Mouse (Mus musculus): ENCODE results near the gene Lmx1b.

DNA sequence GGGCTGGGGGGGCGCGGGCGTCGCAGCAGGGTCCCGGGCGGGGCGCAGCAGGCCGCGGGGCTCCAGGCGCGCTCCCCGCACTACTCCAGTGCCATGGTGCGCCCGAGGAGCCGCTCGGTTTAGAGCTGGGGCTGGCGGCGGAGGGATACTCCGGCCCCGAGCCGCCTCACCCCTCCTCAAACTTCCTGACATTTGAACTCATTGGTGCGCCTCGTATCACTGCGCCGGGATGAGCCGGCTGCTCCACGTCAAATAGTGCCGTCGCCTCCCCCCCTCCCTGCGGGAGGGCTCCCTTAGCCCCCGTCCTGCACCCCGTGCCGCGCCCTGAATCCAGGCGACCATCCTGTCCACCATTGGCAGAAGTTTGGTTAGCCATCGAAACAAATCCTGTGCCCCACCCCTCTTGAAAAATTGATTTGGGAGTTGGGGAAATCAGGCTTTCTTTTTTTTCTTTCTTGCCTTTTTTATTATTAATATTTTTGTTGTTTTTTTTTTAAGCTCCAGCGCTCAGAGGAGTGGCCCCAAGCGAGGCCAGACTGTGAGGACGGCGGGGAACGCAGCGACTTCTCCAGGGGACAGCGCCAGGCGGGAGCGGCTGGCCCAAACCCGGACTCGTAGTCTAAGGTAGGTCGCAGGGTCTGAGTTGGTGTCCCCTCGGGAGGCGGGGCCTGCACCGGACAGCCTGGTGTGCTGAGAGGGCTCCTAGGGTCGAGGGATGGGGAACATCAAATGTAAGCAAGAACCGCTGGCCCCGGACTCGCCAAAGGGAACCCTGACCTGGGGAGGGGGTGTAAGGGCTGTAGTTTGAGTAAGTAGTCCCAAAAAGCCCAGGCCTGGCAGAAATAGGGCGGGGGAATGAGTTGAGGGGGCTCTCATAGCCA, 907 bp upstream of the Lmx1b start:
- TF ChIP-seq CTCF (IDR thresholded peaks at IDR 0.05; ENCODE audit: low read depth, low read length) = no peak
- no peak for TF ChIP-seq GATA1 (IDR thresholded peaks at IDR 0.05; ENCODE audit: borderline replicate concordance, low read length)
- no peak for TF ChIP-seq TAL1 (conservative IDR thresholded peaks at IDR 0.05; ENCODE audit: low read depth, low read length)
- no peak for TF ChIP-seq POLR2AphosphoS5 (IDR thresholded peaks at IDR 0.05; ENCODE audit: insufficient replicate concordance, low read depth, low read length)
